Mouse (Mus musculus) hindbrain, embryonic 10.5 days (tissue): ENCODE results near the gene Utp18. TPM values are rescaled to one million over a fixed set of nuclear protein-coding genes. Genes with fewer than 3 reads are reported as not detected.
A peak's percentile ranks its signal among the peaks of the same experiment; 100 is the strongest.

Source experiments
- DNase-seq: peaks from one replicate; pipeline ENCODE4 v3.0.0-alpha.2; 2017; ENCODE audit warnings: low spot score
- H3K27ac ChIP-seq: fragments of 300-500 bp; sonication (generic); 2 replicates; pipeline ENCODE4 v1.5.1; 2016; ENCODE audit warnings: mild to moderate bottlenecking, moderate library complexity
- H3K27me3 ChIP-seq: fragments of 300-500 bp; sonication (generic); 2 replicates; pipeline ENCODE4 v1.6.1; 2016; ENCODE audit warnings: mild to moderate bottlenecking; ENCODE audit not compliant: poor library complexity, insufficient read depth, severe bottlenecking
- H3K36me3 ChIP-seq: fragments of 300-500 bp; sonication (generic); 2 replicates; pipeline ENCODE4 v1.6.1; 2016; ENCODE audit warnings: mild to moderate bottlenecking, moderate library complexity
- H3K4me1 ChIP-seq: fragments of 300-500 bp; sonication (generic); replicated peaks from 2 replicates; pipeline ENCODE4 v1.6.1; 2016; ENCODE audit warnings: mild to moderate bottlenecking
- H3K4me3 ChIP-seq: fragments of 300-500 bp; sonication (generic); 2 replicates; pipeline ENCODE4 v1.5.1; 2016; ENCODE audit warnings: mild to moderate bottlenecking, moderate library complexity
- H3K9me3 ChIP-seq: fragments of 300-500 bp; sonication (generic); 2 replicates; pipeline ENCODE4 v1.6.1; 2016; ENCODE audit warnings: mild to moderate bottlenecking, moderate library complexity
- WGBS: fragments of 180-500 bp; shearing (Covaris S2); methylation state at CpG from one replicate; pipeline ENCODE4 v1.1.7; 2016; 5-methylcytosine and 5-hydroxymethylcytosine counted together
- polyA plus RNA-seq: library from polyadenylated mRNA; unstranded; fragments of >200 nt; fragmentation: Nextera tagmentation; extraction: Ambion mirVana; gene quantifications from 2 replicates; pipeline ENCODE4 v1.2.1, GENCODE M21; 2016

Utp18 gene
- polyA plus RNA-seq, 1 experiment from 2014 or later, result 30.9 TPM

DNA sequence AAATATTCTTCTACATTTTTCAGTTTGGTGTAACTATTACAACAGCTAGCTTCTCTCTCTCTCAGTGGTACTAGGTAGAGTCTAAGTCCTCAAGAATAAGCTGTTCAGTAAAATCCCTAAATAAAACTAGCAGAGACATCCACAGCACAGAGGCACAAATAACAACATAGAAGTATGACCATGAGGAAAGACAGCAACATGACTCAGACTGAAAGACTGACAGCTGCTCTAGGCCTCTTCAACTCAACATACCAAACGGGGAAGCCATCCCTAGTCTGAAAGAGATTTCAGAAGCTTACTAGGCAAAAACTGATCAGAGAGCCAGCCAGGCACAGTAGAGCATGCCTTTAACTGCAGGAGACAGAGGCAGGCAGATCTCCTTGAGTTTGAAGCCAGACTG is 22.9 kb downstream of the Utp18 start:
- WGBS, result 84% methylated on average over 1 of the region's 1 CpGs
- Histone ChIP-seq H3K27me3 (no peaks in the 10 kb centered on the region), H3K36me3 (peaks cover 79% of the 10 kb centered on the region), H3K9me3 (no peaks in the 10 kb centered on the region), H3K4me3 (no peak overlapping the region), H3K27ac (no peak overlapping the region), H3K4me1 (no peaks in the 10 kb centered on the region)
- no peak for DNase-seq

DNA sequence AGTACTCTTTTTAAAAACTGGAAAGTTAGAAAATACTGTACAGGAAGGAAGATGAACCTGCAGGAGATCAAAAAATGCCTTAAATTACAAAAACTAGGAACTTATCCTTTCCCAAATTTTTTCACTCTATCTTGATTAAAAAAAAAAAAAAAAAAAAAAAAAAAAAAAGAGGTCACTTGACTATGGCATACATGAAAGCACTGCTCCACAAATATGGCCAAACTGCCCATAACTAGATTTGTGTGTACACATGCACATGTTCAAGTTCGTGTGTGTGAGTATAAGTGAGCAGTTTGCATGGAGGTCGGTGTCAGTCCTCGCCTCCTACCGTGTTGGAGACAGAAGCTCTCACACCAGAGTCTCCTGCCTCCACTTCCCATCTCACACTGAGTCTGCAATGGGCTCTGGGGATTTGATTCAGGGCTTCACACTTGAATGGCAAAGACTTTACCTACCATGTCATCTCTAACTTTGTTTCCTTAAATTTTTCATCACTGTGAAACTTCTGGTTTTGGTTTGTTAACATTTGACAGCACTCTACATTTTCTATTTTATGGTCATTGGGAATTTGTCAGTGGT is 23.4 kb downstream of the Utp18 start:
- Histone ChIP-seq H3K36me3 (peaks cover 74% of the 10 kb centered on the region), H3K27me3 (no peaks in the 10 kb centered on the region), H3K9me3 (no peaks in the 10 kb centered on the region), H3K27ac (no peak overlapping the region), H3K4me1 (no peaks in the 10 kb centered on the region), H3K4me3 (no peak overlapping the region)
- DNase-seq, result no peak
- WGBS, result 80% methylated on average over 4 of the region's 4 CpGs

DNA sequence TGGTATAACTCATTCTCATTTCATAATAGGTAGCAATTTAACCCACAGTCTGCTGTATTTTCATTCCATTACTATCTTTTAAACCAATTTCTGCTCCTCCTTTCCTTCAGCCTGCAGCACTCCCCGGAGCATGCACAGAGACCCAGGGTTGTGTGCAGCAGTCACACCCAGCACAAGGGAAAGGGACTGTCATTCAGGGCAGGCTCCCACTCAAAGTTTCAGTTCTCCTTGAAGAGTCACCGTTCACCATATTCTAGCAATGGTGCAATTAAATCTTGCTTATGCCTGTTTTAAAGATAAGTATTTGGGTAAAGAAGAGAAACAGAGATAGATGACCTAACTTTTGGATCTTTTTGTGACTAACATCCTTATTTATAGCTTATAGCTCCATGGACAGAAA is 24.4 kb downstream of the Utp18 start:
- no peaks in the 10 kb centered on the region for H3K4me1 ChIP-seq
- no peaks in the 10 kb centered on the region for H3K27me3 ChIP-seq
- H3K9me3 ChIP-seq, result no peaks in the 10 kb centered on the region
- DNase-seq, result no peak
- H3K4me3 ChIP-seq, result no peak overlapping the region
- H3K27ac ChIP-seq, result no peak overlapping the region
- 95% methylated on average over 2 of the region's 2 CpGs for WGBS
- peaks cover 65% of the 10 kb centered on the region for H3K36me3 ChIP-seq

DNA sequence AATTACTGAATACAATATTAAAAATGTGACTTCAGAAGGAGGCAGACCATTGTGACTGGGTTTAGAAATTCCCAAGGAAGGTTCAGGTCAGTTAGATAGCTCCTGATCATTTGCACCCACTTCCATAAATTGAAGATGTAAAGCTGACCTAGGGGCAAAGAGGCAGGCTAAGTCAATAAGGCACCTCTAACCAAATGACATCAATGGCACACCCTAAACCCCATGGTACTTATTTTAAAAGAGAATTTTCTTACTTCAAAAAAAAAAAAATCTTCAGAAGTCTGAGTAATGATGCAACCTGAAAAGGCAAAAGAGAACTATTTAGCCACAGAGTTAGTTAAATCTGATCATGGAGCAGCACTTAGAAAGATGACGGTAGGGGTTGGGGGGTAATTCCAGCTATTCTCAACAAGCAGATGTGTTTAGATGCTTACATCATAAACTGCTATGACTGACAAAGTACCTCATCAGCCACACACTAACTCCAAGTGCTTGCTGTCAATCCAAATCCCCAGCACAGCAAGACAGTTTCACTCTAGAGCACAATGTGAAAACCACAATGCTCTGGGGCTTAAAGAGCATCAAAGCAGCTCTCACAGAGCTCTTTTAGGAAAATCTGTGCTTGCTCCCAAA is 24.9 kb downstream of the Utp18 start:
- Histone ChIP-seq H3K27me3 (no peaks in the 10 kb centered on the region), H3K36me3 (peaks cover 59% of the 10 kb centered on the region), H3K9me3 (no peaks in the 10 kb centered on the region), H3K27ac (no peak overlapping the region), H3K4me3 (no peak overlapping the region), H3K4me1 (no peaks in the 10 kb centered on the region)
- WGBS, result 98% methylated on average over 1 of the region's 1 CpGs
- no peak for DNase-seq

- H3K4me3 ChIP-seq, result no peak overlapping the region
- 6% methylated on average over 6 of the region's 6 CpGs for WGBS
- H3K27me3 ChIP-seq, result no peaks in the 10 kb centered on the region
- H3K9me3 ChIP-seq, result no peaks in the 10 kb centered on the region
- H3K27ac ChIP-seq, result no peak overlapping the region
- peaks cover 24% of the 10 kb centered on the region for H3K36me3 ChIP-seq
- DNase-seq, result peak; percentile 77
- no peaks in the 10 kb centered on the region for H3K4me1 ChIP-seq
Measured at GRCm38 (mm10) chr11:93856284-93856955, 29.1 kb downstream of the Utp18 start.

DNA sequence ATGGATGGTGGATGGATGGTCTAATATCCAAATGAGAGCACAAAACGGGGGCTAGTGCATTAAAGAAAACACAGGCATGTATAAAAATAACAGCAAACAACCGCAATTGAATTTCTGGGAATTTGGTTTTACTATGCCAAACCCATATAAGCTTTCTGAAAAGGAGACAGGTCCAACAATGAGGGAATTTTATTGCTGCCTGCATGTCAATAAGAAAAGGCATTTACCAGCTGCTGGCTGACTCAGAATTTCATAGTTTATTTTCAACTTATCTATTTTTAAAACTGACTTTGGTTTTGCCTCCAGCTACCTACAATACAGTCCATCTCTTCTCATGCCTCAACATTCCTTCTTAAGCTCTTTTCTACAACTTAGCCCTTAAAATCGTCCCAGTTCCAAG is 33.0 kb downstream of the Utp18 start:
- H3K27ac ChIP-seq, result no peak overlapping the region
- DNase-seq, result no peak
- no peaks in the 10 kb centered on the region for H3K27me3 ChIP-seq
- no peaks in the 10 kb centered on the region for H3K36me3 ChIP-seq
- H3K4me3 ChIP-seq, result no peak overlapping the region
- no peaks in the 10 kb centered on the region for H3K9me3 ChIP-seq
- WGBS, result 83% methylated on average over 3 of the region's 3 CpGs
- peaks cover 7% of the 10 kb centered on the region for H3K4me1 ChIP-seq

DNA sequence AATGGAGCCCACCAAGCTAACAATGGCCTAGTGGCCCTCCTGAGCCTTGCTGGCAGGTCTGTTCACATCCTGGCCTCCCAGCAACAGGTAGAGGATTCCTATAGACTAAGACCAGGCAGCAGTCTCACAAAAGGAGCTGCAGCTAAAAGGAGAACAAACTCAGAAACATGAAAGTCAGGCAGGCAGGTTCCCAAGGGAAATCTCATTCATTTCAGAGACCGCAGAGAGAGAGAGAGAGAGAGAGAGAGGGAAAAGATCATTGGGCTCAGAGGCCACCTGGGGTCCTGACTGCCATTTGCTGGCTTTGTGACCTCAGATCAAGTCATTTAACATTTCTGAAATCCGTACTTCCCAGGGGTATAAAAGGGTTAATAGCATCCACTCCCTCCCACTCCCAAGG is 38.2 kb downstream of the Utp18 start:
- no peaks in the 10 kb centered on the region for H3K9me3 ChIP-seq
- peaks cover 12% of the 10 kb centered on the region for H3K4me1 ChIP-seq
- H3K36me3 ChIP-seq, result no peaks in the 10 kb centered on the region
- H3K4me3 ChIP-seq, result no peak overlapping the region
- H3K27me3 ChIP-seq, result no peaks in the 10 kb centered on the region
- 19% methylated on average over 2 of the region's 2 CpGs for WGBS
- no peak overlapping the region for H3K27ac ChIP-seq
- peak; percentile 8 for DNase-seq

DNA sequence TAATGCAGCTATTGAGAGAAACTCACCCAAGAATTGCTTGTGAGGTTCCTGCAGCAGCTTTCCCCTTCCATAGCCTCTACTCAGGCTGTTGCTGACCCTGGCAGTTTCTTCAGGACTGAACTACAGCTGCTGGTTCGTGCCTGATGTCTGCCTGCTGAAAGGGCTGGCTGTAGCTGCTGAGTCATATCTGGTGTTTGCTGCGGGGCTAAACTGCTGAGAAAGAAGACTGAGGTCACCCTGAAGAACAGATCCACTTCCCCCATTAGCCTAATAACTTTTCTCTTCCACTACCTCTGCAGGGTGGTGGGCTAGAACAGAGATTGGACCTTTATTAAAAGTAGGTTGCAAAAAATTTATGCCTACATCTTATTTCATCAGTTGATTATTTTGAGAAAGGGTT is 49.8 kb downstream of the Utp18 start:
- no peak overlapping the region for H3K4me3 ChIP-seq
- 64% methylated on average over 2 of the region's 2 CpGs for WGBS
- H3K36me3 ChIP-seq, result no peaks in the 10 kb centered on the region
- no peaks in the 10 kb centered on the region for H3K27me3 ChIP-seq
- H3K9me3 ChIP-seq, result no peaks in the 10 kb centered on the region
- no peaks in the 10 kb centered on the region for H3K4me1 ChIP-seq
- H3K27ac ChIP-seq, result no peak overlapping the region
- no peak for DNase-seq

DNA sequence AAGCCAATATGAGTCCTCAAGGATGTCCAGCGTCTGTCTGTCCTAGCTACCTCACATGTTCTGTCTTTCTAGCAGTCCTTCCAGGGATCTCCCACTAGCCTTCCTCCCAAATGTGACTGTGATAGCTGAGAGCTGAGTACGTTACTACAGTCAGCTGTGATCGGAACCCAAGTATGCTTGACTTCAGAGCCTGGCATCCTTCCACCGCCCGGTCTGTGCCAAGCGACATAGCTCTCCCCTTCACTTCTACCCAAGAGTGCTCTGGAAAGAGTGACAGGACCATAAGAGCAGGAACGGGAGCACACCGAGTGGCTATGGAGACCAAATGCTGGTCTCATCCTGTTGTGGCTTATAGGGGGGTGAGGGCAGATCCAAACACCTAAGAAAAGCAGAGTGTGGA is 55.6 kb downstream of the Utp18 start:
- Histone ChIP-seq H3K36me3 (no peaks in the 10 kb centered on the region), H3K9me3 (no peaks in the 10 kb centered on the region), H3K4me1 (0 out of 2 replicates have a peak, but pooled peaks cover 7% of the 10 kb centered on the region), H3K27me3 (no peaks in the 10 kb centered on the region), H3K27ac (no peak overlapping the region), H3K4me3 (no peak overlapping the region)
- no peak for DNase-seq
- 95% methylated on average over 8 of the region's 8 CpGs for WGBS

DNA sequence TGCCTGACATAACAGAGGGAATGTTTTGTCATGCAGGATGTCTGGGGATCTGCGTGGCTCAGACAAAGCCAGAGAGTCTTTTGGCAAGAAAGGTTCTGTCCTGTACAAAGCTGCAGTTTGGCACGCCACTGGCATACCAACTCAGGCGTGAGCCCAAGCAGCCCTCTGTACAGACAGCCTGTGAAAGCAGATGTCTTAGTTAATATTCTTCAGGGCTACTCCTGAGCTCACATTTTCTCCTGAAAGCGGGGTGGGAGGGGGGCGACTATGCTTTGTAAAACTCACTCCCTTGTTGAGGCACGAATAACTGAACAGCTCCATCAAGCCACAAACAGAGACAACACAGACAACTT is 56.3 kb downstream of the Utp18 start:
- Histone ChIP-seq H3K27me3 (no peaks in the 10 kb centered on the region), H3K36me3 (no peaks in the 10 kb centered on the region), H3K9me3 (no peaks in the 10 kb centered on the region), H3K4me3 (no peak overlapping the region), H3K27ac (no peak overlapping the region), H3K4me1 (0 out of 2 replicates have a peak, but pooled peaks cover 7% of the 10 kb centered on the region)
- WGBS, result 76% methylated on average over 6 of the region's 6 CpGs
- DNase-seq, result no peak

DNA sequence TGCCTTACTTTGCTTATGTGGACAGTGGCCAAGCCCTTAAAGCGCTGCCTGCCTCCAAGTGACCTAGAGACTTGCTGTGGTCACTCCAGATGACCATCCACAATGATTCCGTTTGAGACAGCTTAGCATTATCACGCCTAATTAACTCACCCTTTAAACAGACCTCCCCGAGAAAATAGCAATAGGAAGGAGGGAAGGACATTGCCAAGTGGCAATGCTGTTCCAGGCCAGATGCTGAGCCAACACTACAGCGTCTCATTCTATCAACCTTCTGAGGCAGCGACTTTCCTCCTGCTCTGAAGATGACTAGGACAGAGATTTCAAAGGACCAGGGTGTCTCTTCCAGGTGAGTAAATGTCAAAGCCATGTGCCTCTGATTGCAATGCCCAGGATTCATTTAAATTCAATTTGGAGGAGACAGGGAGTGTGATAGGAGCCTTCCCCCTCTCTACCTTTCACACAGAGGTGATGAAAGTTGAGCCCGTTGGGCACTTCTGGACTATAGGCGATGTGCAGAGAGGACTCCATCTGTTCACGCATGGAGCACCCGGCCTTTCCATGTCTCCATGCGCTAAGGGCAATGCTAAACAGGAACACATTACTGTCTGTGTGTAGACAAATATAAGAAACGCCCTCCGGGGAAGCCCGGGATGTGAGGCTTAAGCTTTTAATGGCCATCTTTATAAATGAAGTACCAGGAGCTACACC is 56.8 kb downstream of the Utp18 start:
- Histone ChIP-seq H3K4me3 (no peak overlapping the region), H3K9me3 (no peaks in the 10 kb centered on the region), H3K27ac (no peak overlapping the region), H3K27me3 (no peaks in the 10 kb centered on the region), H3K4me1 (0 out of 2 replicates have a peak, but pooled peaks cover 7% of the 10 kb centered on the region), H3K36me3 (no peaks in the 10 kb centered on the region)
- WGBS, result 80% methylated on average over 14 of the region's 14 CpGs
- no peak for DNase-seq

GRCm38 (mm10) chr11:93822261-93822660 is 63.3 kb downstream of the Utp18 start:
- Histone ChIP-seq H3K4me1 (no peaks in the 10 kb centered on the region), H3K27me3 (no peaks in the 10 kb centered on the region), H3K4me3 (no peak overlapping the region), H3K36me3 (no peaks in the 10 kb centered on the region), H3K27ac (no peak overlapping the region), H3K9me3 (no peaks in the 10 kb centered on the region)
- WGBS, result 78% methylated on average over 2 of the region's 2 CpGs
- DNase-seq, result no peak

GRCm38 (mm10) chr11:93821533-93821932 is 64.0 kb downstream of the Utp18 start:
- Histone ChIP-seq H3K4me1 (no peaks in the 10 kb centered on the region), H3K36me3 (no peaks in the 10 kb centered on the region), H3K27me3 (no peaks in the 10 kb centered on the region), H3K4me3 (no peak overlapping the region), H3K27ac (no peak overlapping the region), H3K9me3 (no peaks in the 10 kb centered on the region)
- 61% methylated on average over 2 of the region's 2 CpGs for WGBS
- DNase-seq, result no peak
